Mouse (Mus musculus): ENCODE results near the gene Efcab9. TPM values are rescaled to one million over a fixed set of nuclear protein-coding genes. Genes with fewer than 3 reads are reported as not detected.

The Efcab9 gene
- total and polyA plus RNA-seq, 3 experiments = 0.25 to 1.5 TPM; not detected in 1

GRCm38 (mm10) chr11:32488808-32489670 lies 42.8 kb downstream of the Efcab9 start (continued):
- no peak for TF ChIP-seq HCFC1 (IDR thresholded peaks at IDR 0.05; ENCODE audit: low read depth, low read length)
- no peak for TF ChIP-seq ZMIZ1 (IDR thresholded peaks at IDR 0.05; ENCODE audit: low read depth, low read length)
- TF ChIP-seq E2F4 (IDR thresholded peaks at IDR 0.05; ENCODE audit: insufficient replicate concordance, low read depth, low read length) = no peak
- peak; percentile 90 for TF ChIP-seq MYC (IDR thresholded peaks at IDR 0.05; ENCODE audit: low read depth, low read length)
- TF ChIP-seq CTCF (conservative IDR thresholded peaks at IDR 0.05 in 1 of 2, IDR thresholded peaks at IDR 0.05 in 1 of 2; ENCODE audit: low read depth in 2 of 2, low read length in 2 of 2) = no peak
- peak; percentile 74; the same call in 1 of the 2 replicates for TF ChIP-seq SIN3A (IDR thresholded peaks at IDR 0.05; ENCODE audit: low read length)
- peak; percentile 96 for TF ChIP-seq MXI1 (IDR thresholded peaks at IDR 0.05; ENCODE audit: low read depth, low read length)
- peak; percentile 55; the same call in 1 of the 2 replicates for TF ChIP-seq ZNF384 (IDR thresholded peaks at IDR 0.05; ENCODE audit: low read depth, low read length)
- no peak for TF ChIP-seq MAZ (IDR thresholded peaks at IDR 0.05; ENCODE audit: low read depth, low read length)
- no peak for TF ChIP-seq NELFE (IDR thresholded peaks at IDR 0.05; ENCODE audit: low read depth, low read length)
- no peak for TF ChIP-seq UBTF (IDR thresholded peaks at IDR 0.05; ENCODE audit: low read depth, low read length)
- no peak for TF ChIP-seq USF2 (conservative IDR thresholded peaks at IDR 0.05; ENCODE audit: low read depth, low read length)
- TF ChIP-seq POLR2A (IDR thresholded peaks at IDR 0.05; ENCODE audit: low read depth, low read length) = 0 out of 2 replicates have a peak, but pooled peaks have one; percentile 24
- TF ChIP-seq GABPA (IDR thresholded peaks at IDR 0.05; ENCODE audit: insufficient replicate concordance, low read depth, low read length) = no peak
- no peak for TF ChIP-seq PAX5 (IDR thresholded peaks at IDR 0.05; ENCODE audit: low read length)
- TF ChIP-seq TBP (conservative IDR thresholded peaks at IDR 0.05; ENCODE audit: low read depth, low read length) = no peak
- TF ChIP-seq JUND (conservative IDR thresholded peaks at IDR 0.05; ENCODE audit: low read depth, low read length) = no peak
- no peak for TF ChIP-seq RCOR1 (conservative IDR thresholded peaks at IDR 0.05; ENCODE audit: low read depth, low read length)

- no peaks in the 10 kb centered on the region for H3K27me3 ChIP-seq (replicated peaks)
- in situ Hi-C loops (cut with MboI; ENCODE audit: low pct_ligation_motif_present, low pct_unique_long_range_greater_than_20kb, low sequenced_read_pairs) (loop anchor here (5.0 kb wide), 1 partner anchor 36 kb away; no protein-coding TSS in a partner anchor), dilution Hi-C loops (cut with MboI; ENCODE audit: extremely low pct_ligation_motif_present, extremely low pct_unique_long_range_greater_than_20kb, low sequenced_read_pairs) (no loop called here)
- H3K36me3 ChIP-seq (replicated peaks in 1 of 2; ENCODE audit: control insufficient read depth in 1 of 2, insufficient read depth in 1 of 2, low read length in 1 of 2) = peaks cover 0 to 4% of the 10 kb centered on the region in 2 experiments
- H3K4me2 ChIP-seq (ENCODE audit: insufficient read depth, low read depth, poor library complexity, severe bottlenecking) = peak overlapping the region; percentile 96
- H3K4me3 ChIP-seq (replicated peaks in 1 of 3; ENCODE audit: low read depth in 2 of 3, low read length in 2 of 3, poor library complexity in 1 of 3) = no peak overlapping the region
- H3K79me2 ChIP-seq (replicated peaks; ENCODE audit: control insufficient read depth, extremely low read depth, insufficient read depth, poor library complexity, severe bottlenecking) = no peaks in the 10 kb centered on the region
- no peaks in the 10 kb centered on the region for H3K9me3 ChIP-seq (replicated peaks; ENCODE audit: low read length)
- no peak for DNase-seq (ENCODE audit: extremely low read depth)
- no peak for TF ChIP-seq EP300 (IDR thresholded peaks at IDR 0.05; ENCODE audit: low read length)
- H3K4me1 ChIP-seq (ENCODE audit: control insufficient read depth in 1 of 2, insufficient read depth in 2 of 2) = peaks cover 9 to 51% of the 10 kb centered on the region in 2 experiments
- peak overlapping the region; percentile 32; the same call in 1 of the 2 replicates for H3K9ac ChIP-seq (ENCODE audit: insufficient read depth, low read depth)
- peak overlapping the region; percentile 50; the same call in 1 of the 2 replicates for H3K27ac ChIP-seq (ENCODE audit: insufficient read depth, low read depth)
Observed at GRCm38 (mm10) chr11:32488344-32488743, 43.5 kb downstream of the Efcab9 start.
